Mouse (Mus musculus) forebrain, embryonic 16.5 days (tissue): ENCODE measurements around the gene Tagap1. TPM values are rescaled to one million over a fixed set of nuclear protein-coding genes. Genes with fewer than 3 reads are reported as not detected.
A peak's percentile ranks its signal among the peaks of the same experiment; 100 is the strongest.
"Not testable (repeated sequence)": the region's sequence is repeated elsewhere in the genome, so short reads cannot be mapped to it uniquely, and the experiment has no call there.

Source experiments
- ATAC-seq: fragments of 200-750 bp; cut with Nextera tagmentation; 2 replicates; pipeline ENCODE4 v1.8.0; 2017; ENCODE audit warnings: mild to moderate bottlenecking, moderate library complexity
- H3K27ac ChIP-seq: fragments of 300-500 bp; sonication (generic); 2 replicates; pipeline ENCODE4 v1.5.1; 2014; ENCODE audit warnings: low read length, control low read depth
- H3K27me3 ChIP-seq: fragments of 300-500 bp; sonication (generic); replicated peaks from 2 replicates; pipeline ENCODE4 v1.6.1; 2014; ENCODE audit warnings: low read length; ENCODE audit not compliant: control insufficient read depth, insufficient read depth
- H3K36me3 ChIP-seq: fragments of 300-500 bp; sonication (generic); 2 replicates; pipeline ENCODE4 v1.6.1; 2014; ENCODE audit not compliant: control insufficient read depth, insufficient read depth
- H3K4me1 ChIP-seq: fragments of 300-500 bp; sonication (generic); replicated peaks from 2 replicates; pipeline ENCODE4 v1.6.1; 2014; ENCODE audit warnings: low read length; ENCODE audit not compliant: control insufficient read depth, insufficient read depth
- H3K4me2 ChIP-seq: fragments of 300-500 bp; sonication (generic); 2 replicates; pipeline ENCODE4 v1.6.1; 2014; ENCODE audit warnings: mild to moderate bottlenecking, low read length, control low read depth
- H3K4me3 ChIP-seq: fragments of 300-500 bp; sonication (generic); replicated peaks from 2 replicates; pipeline ENCODE4 v1.5.1; 2014; ENCODE audit warnings: mild to moderate bottlenecking, low read length, control low read depth
- H3K9ac ChIP-seq: fragments of 300-500 bp; sonication (generic); replicated peaks from 2 replicates; pipeline ENCODE4 v1.6.1; 2014; ENCODE audit warnings: low read depth, low read length, control low read depth
- H3K9me3 ChIP-seq: fragments of 300-500 bp; sonication (generic); 2 replicates; pipeline ENCODE4 v1.6.1; 2016; ENCODE audit warnings: low read length; ENCODE audit not compliant: control insufficient read depth
- WGBS: fragments of 180-500 bp; shearing (Covaris S2); extraction: QIAGEN DNeasy Blood & Tissue Kit; methylation state at CpG from one replicate; pipeline ENCODE4 v1.1.7; 2014; 5-methylcytosine and 5-hydroxymethylcytosine counted together
- polyA plus RNA-seq: library from polyadenylated mRNA; unstranded; fragments of >200 nt; fragmentation: Nextera tagmentation; extraction: Ambion mirVana; gene quantifications from 2 replicates; pipeline ENCODE4 v1.2.1, GENCODE M21; 2015

Gene Tagap1
- 47.7 and 51.7 TPM in 2 replicates for polyA plus RNA-seq

DNA sequence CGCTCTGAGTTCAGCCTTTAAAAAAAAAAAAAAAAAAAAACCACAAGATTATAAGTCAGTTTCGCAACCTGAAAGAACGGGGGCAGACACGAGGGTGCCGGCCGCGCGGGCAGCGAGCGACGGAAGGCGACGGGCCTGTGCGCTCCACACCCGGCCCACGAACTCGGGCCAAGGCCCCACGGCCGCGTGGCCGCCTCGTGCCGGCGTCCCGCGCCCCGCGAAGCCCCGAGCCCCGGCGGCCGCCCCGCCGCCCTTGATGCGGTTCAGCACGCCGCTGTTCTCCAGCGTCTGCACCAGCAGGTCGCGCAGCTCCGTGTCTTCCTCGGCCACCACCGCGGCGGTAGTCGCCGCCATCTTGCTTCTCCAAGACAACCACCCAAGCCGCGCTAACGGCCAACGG is at the start of gene Tagap1:
Gene Tagap1, minus strand, starts transcription at position 381 of the 400 bp plus-strand sequence.
- not testable (repeated sequence) for H3K27ac ChIP-seq, H3K9me3 ChIP-seq, ATAC-seq, H3K4me1 ChIP-seq, H3K27me3 ChIP-seq, H3K36me3 ChIP-seq
- H3K4me3 ChIP-seq: peak within 1 kb of the TSS; percentile 50
- under 1% methylated on average over 36 of the region's 51 CpGs for WGBS
- H3K4me2 ChIP-seq: peak within 1 kb of the TSS; percentile 48
- H3K9ac ChIP-seq: peak within 1 kb of the TSS; percentile 57; the same call in 1 of the 2 replicates

DNA sequence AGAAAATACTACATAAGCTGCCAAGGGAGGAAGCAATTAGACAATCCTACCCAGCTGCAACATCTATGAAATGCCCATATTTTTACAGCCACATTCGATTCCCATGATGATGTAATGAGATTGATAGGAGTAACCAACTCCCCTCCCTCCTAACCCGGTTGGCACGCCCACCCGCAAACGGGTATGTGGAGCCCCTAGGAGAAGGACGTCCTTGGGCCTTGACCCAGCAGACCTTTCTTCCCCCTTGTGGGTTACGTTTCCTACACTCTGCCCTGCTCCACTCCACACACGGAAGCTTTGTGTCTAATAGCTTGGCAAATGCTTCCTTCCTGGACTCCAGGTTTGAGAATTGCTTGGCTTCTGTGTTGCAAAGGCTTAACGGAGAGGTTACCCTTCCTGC is 48.9 kb upstream of the Tagap1 start:
- H3K4me3 ChIP-seq, H3K27me3 ChIP-seq, H3K36me3 ChIP-seq, H3K9ac ChIP-seq, H3K27ac ChIP-seq, H3K4me2 ChIP-seq, ATAC-seq, H3K4me1 ChIP-seq, H3K9me3 ChIP-seq: not testable (repeated sequence)
- WGBS: 74% methylated on average over 4 of the region's 9 CpGs

DNA sequence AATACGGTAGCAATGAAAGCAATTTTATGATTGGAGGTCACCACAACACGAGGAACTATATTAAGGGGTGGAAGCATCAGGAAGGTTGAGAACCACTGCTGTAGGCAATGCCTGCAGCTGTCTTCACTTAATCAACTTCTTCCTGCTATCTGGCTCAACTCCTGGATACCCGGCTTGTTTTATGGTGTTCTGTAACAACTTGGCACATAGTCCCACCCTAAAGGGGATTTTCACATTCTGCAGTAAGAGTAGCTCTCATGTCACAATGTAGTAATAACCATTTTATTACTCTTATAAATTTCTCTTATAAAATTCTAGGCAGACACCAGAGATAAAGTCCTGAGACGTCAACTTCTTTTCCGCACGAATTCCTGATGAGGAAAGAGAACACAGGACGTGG is 48.5 kb upstream of the Tagap1 start:
- not testable (repeated sequence) for H3K9ac ChIP-seq, H3K27me3 ChIP-seq, H3K4me1 ChIP-seq, H3K4me3 ChIP-seq, H3K36me3 ChIP-seq, ATAC-seq, H3K9me3 ChIP-seq, H3K27ac ChIP-seq, H3K4me2 ChIP-seq
- no CpG with 5 or more reads among the region's 7 CpGs for WGBS

DNA sequence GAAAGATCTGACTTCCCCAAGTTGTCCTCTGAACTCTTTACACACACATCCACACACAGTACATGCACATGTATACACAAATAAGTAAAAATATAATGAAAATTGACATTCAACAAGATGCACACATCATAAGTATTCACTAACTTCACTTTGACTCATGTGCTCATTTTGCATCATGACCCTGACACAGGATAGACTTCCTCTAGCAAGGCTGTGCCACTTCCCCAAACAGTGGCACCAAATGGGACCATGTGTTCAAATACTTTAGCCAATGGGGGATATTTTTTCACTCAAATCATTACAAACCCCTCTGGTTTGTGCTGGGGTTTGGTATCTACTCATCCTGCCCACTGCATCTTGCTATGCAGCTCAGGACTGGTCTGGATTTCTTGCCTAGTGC is 47.9 kb upstream of the Tagap1 start:
- not testable (repeated sequence) for H3K9ac ChIP-seq, ATAC-seq, H3K36me3 ChIP-seq, H3K9me3 ChIP-seq, H3K27me3 ChIP-seq, H3K4me2 ChIP-seq, H3K4me1 ChIP-seq, H3K4me3 ChIP-seq, H3K27ac ChIP-seq

DNA sequence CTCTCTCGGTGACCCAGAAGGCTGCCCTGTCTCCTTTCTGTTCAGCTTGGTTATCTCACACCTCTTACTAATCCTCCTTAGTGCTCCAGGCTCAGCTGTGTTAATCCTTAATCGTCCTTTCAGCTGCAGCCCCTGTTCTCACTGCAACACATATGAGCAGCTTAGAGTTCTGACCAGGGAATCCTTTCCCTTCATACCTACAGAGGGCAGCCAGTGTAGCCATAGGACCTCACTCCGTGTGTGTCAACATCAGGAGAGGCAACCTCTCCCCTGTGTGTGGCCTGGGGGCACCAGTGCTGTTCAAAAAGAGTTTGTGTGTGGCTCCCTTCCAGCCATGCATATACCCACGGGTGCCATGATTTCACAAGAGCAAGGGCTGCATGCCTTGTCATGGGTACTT is 44.7 kb upstream of the Tagap1 start:
- WGBS: 16% methylated on average over 3 of the region's 4 CpGs
- H3K4me3 ChIP-seq, H3K9ac ChIP-seq, ATAC-seq, H3K9me3 ChIP-seq, H3K27me3 ChIP-seq, H3K4me2 ChIP-seq, H3K36me3 ChIP-seq, H3K4me1 ChIP-seq, H3K27ac ChIP-seq: not testable (repeated sequence)

DNA sequence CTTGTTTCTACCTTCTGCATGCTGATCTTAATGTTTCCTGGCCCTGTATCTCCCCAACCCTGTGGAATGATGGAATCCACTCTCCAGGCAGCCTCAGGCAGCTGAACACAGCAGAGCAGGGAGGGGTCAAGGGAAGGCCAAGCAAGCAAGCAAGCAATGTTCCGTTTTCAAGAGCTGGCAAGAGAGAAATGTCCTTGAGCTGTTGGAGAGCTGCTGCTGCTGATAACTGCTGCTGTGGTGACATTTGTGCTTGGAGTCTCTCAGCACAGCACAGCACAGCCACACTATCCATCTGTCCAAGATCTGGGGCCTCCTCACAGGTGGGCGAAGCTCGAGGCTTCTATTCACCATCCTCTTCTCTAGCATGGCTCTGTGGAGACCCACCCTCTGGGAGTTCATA is 42.4 kb upstream of the Tagap1 start:
- not testable (repeated sequence) for H3K4me3 ChIP-seq, H3K36me3 ChIP-seq, H3K4me2 ChIP-seq, H3K27me3 ChIP-seq, H3K4me1 ChIP-seq, ATAC-seq, H3K9ac ChIP-seq, H3K27ac ChIP-seq, H3K9me3 ChIP-seq
- no CpG with 5 or more reads among the region's 3 CpGs for WGBS

DNA sequence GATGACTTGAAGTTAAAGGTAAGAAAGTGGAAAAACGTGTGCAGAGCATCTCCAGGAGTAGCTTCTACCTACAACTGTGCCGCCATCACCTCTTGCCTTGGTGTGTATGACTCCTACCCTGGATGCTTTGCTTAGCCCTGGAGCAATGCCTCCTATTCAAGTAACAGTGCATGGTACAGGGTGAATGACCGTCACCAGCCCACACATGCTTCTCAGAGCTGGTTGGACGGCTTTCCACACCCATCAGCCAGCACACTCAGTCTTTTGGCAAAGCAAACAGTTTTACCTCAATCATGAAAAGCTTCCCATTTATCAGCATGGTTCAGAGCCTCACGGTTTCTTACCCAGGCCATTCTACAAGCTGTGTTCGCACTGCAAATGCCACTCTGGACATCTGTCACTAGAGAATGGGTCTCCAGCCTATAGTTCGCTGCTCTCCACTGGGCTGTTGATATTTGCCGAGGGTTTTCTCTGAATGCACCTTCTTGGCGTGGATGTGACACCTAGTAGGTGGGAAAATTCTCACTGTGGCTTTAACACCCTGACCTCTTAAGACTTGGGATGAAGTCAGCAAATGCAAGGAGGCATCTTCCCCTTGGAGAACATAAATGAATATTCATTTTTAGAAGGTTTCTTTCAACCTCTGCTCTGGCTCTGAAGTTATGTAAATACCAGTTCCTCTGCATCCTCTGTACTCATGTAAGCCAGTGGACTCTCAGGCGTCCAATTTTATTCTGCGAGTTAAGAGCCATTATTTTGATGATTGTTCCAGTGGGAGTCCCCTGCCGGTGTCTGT is 41.0 kb upstream of the Tagap1 start:
- 85% methylated on average over 8 of the region's 12 CpGs for WGBS

DNA sequence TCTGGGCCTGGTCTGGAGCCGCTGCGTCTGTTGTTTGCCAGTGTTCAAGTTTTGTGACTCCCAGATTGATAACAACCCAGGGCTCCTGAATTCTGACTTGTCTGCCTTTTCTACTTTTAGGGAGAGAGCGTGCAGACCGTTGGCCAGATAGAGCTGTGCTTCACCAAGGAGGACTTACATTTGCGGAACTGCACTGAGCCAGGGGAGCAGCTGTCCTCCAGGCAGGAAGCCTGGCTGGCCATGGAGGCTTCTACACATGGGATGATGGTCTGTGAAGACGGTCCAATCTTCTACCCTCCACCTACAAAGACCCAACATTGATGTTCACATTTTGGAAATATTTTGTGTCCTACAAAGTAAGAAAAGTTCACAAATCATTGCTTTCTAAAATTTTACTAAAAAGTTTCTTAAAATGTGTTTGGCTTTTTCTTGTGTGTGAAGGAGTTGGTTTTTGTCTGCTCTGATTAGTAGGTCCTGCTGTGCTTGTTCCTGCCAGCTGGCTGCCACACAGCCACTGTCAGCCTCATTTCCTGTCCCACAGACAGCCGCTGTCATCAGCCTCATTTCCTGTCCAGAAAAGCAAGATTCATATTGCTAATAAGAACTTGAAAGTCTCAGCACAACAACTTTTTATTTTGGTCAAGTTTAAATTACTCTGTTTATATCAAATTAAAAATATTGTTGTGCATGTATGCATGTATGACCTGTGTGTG is 37.0 kb upstream of the Tagap1 start:
- not testable (repeated sequence) for ATAC-seq, H3K4me3 ChIP-seq, H3K4me2 ChIP-seq, H3K9me3 ChIP-seq, H3K27ac ChIP-seq, H3K36me3 ChIP-seq, H3K27me3 ChIP-seq, H3K9ac ChIP-seq, H3K4me1 ChIP-seq
- no CpG with 5 or more reads among the region's 7 CpGs for WGBS

More for the DNA sequence above, 41.0 kb upstream of the Tagap1 start:
- not testable (repeated sequence) for H3K4me1 ChIP-seq, H3K4me3 ChIP-seq, H3K27me3 ChIP-seq, H3K9ac ChIP-seq, H3K4me2 ChIP-seq, H3K36me3 ChIP-seq, ATAC-seq, H3K27ac ChIP-seq, H3K9me3 ChIP-seq

DNA sequence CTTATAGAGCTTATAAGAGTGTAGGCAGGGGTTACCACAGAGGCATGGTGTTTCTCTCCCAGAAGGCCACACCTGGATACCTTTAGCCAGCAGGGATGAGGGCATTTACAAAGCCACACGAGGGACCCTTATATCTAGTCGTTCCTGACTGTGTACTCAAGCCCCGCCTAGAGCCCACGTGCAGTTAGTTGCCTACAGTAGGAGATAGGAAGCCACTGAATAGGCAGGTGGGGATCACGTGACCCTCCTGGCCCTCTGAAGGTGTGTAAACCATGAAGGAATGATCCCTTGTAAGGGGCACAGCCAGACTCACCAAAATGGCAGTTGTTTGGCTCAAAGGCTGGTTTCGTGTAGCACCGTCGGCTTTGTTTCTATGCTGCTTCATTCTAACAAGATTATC is 35.9 kb upstream of the Tagap1 start:
- not testable (repeated sequence) for H3K27ac ChIP-seq, H3K36me3 ChIP-seq, H3K9ac ChIP-seq, ATAC-seq, H3K4me1 ChIP-seq, H3K4me2 ChIP-seq, H3K9me3 ChIP-seq, H3K4me3 ChIP-seq, H3K27me3 ChIP-seq
- WGBS: 90% methylated on average over 8 of the region's 8 CpGs
